Mouse (Mus musculus): Measurements from ENCODE around the gene Cnot8.

Cnot8 gene

DNA sequence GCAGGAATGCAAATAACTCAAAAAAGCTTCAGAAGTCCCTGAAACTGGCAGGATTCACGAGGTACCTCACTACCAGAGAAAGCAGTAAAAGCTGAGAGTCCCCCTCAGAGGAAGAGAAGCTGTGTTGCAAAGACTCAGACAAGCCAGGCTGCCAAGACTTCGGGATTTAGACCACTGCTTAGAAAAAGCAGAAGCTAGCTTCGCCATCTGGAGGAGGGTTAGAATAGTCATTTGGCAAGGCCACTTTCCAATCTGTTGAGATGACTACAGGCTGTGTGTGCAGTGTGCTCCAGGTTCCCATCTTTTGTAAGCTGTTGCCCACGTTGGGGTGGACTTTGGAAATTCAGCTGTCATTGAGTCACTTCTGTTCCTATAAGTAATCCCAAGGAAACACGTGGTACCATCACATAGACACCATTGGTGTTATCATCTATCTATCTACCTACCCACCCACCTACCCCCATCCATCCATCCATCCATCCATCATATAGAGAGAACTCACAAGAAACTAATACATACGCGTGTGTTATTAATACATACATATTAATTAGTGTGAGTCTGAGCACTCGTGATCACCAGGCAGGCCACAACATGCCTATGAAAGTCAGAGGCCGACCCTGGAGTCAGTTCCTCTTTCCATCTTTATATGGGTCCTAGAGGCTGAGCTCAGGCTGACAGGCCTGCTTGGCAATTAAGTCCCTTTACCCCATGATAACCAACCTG is 39.9 kb downstream of the Cnot8 start:
- ATAC-seq (ENCODE audit: insufficient number of reproducible peaks, low FRiP score, low TSS enrichment), result no peak

- no peak for ATAC-seq (ENCODE audit: insufficient number of reproducible peaks, low FRiP score, low TSS enrichment)
Measured at GRCm38 (mm10) chr11:58146241-58146640, 42.3 kb downstream of the Cnot8 start.

GRCm38 (mm10) chr11:58155458-58155857 is 51.5 kb downstream of the Cnot8 start:
- ATAC-seq (ENCODE audit: insufficient number of reproducible peaks, low FRiP score, low TSS enrichment), result no peak

DNA sequence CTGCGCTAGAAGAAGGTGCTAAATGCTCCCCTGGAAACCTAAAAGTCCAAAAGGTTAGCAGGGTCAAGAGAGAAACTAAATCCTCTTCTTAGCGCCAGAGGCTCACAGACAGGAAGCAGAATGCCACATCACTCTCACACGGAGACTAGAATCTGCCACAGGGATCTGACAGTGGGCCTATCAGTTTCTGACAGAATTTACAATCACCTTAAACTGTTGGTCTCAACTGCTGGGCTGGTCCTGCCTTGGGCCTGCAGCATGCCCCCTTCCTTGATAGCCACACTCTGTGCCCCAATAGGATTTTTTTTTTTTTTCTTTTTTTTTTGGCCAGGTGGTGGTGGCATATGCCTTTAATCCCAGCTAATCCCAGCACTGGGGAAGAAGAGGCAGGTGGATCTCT is 52.9 kb downstream of the Cnot8 start:
- no peak for ATAC-seq (ENCODE audit: insufficient number of reproducible peaks, low FRiP score, low TSS enrichment)

GRCm38 (mm10) chr11:58165072-58165471 is 61.1 kb downstream of the Cnot8 start:
- no peak for ATAC-seq (ENCODE audit: insufficient number of reproducible peaks, low FRiP score, low TSS enrichment)

GRCm38 (mm10) chr11:58167822-58168166 is 63.8 kb downstream of the Cnot8 start:
- no peak for ATAC-seq (ENCODE audit: insufficient number of reproducible peaks, low FRiP score, low TSS enrichment)

Measured in cerebellum, adult (tissue).